Comparison of ENCODE assay signal across 9 mouse cellular contexts in genomic region chr4:118031132-118031775, GRCm38 (mm10).
DNase-seq lines count a peak whose midpoint lies in the region; ATAC-seq and TF ChIP-seq lines count a peak whose summit lies in the region.
"Had no signal": no experiment of that assay in that cellular context is flagged by ENCODE, and none has a peak within 500 bp of the region (broad histone marks: within the 10 kb centered on the region; RNA-seq: fewer than 3 reads in every experiment).

No protein-coding gene starts in this region.

- no peak overlapping the region for H3K4me3 ChIP-seq in layer of hippocampus, adult 2 months

- DNase-seq in adrenal gland, adult 2 months = peak; percentile 23
- DNase-seq in adrenal gland, postnatal 4 days (ENCODE audit: low spot score in 2 of 2) = no peak
- DNase-seq in layer of hippocampus, adult 2 months (ENCODE audit: low spot score in 2 of 2) = peak; percentile 47 to 54
- no peak for DNase-seq in layer of hippocampus, adult 9-10 months (ENCODE audit: low spot score)
- DNase-seq in kidney, adult 11 months = peak; percentile 88
- peak; percentile 64 for DNase-seq in lung, postnatal 14 days
- no peak for DNase-seq in thymus, postnatal 0 days (ENCODE audit: low spot score)
- DNase-seq: gastrocnemius, postnatal 10 days had no signal

- no peak for ATAC-seq in monocyte, adult 5-6 weeks (replicated peaks; ENCODE audit: insufficient number of reproducible peaks, low FRiP score, low TSS enrichment, poor library complexity, severe bottlenecking)

- no peak for TF ChIP-seq CTCF in layer of hippocampus, adult 2 months (conservative IDR thresholded peaks at IDR 0.05)

- peak overlapping the region; percentile 62; the same call in 1 of the 2 replicates for H3K27ac ChIP-seq in layer of hippocampus, adult 2 months

Comparison
In these comparisons a context has a peak if more than half of its experiments do, and no peak if none do; other contexts are left out.
1. DNase-seq: peak in adrenal gland, adult 2 months (single experiment), layer of hippocampus, adult 2 months (2 of 2), kidney, adult 11 months (single experiment) and lung, postnatal 14 days (single experiment); none in adrenal gland, postnatal 4 days (0 of 2), layer of hippocampus, adult 9-10 months (single experiment) and thymus, postnatal 0 days (single experiment).